Mouse (Mus musculus): ENCODE measurements at regions not wholly inside any gene's neighbourhood (a gene's known extent, or its start where the extent isn't known, plus 50 kb on each side); places are given as distances from the start of the nearest gene placed in this dataset.

DNA sequence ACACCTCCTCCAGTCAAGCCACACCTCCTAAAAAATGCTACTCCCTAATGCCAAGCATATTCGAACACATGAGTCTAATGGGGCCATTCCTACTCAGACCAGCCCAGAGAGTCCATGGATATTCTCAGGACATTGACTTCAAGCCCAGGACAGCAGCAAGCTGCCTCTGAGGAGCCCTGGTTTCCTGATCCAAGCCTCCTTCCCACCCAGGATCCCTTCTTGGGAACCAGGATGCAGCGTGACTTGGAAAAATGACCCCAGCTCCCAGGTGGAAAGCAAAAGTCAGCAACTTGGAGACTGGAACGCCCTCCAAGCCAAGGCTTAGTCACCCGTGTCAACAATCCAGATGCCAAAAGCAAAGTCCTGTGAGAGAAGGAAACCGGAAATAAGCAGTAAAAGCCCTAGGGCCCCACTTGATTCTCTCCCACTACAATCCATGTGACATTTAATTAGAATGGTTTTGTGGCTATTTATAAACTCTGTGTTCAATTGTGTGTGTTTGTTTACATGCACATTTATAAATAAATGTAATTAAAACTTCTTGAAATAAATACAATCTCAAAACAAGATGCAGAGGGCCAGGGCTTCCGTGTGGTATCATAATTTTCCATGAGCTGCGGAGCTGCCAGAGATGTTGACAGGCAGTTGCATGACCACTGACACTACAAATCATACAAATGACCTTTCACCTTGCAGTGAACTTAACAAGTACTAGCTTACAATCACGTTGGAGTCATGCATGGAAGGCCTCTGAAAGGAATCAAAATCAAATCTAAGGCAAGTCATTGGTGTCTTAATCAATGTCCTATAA, 227.2 kb downstream of the Tgfb2 start:
- no peak for TF ChIP-seq FLI1 (IDR thresholded peaks at IDR 0.05; ENCODE audit: low read length)
- TF ChIP-seq GATA1 (IDR thresholded peaks at IDR 0.05; ENCODE audit: borderline replicate concordance, low read length), result no peak
- H3K36me3 ChIP-seq (replicated peaks; ENCODE audit: low read length), result no peaks in the 10 kb centered on the region
- no peaks in the 10 kb centered on the region for H3K4me1 ChIP-seq
- H3K4me3 ChIP-seq (replicated peaks), result no peak overlapping the region
- H3K9me3 ChIP-seq, result peaks cover 29% of the 10 kb centered on the region
- H3K27me3 ChIP-seq (replicated peaks), result no peaks in the 10 kb centered on the region

GRCm38 (mm10) chr1:186474844-186475243, 230.9 kb downstream of the Tgfb2 start:
- peaks cover 44% of the 10 kb centered on the region for H3K9me3 ChIP-seq
- no peaks in the 10 kb centered on the region for H3K4me1 ChIP-seq
- TF ChIP-seq GATA1 (IDR thresholded peaks at IDR 0.05; ENCODE audit: borderline replicate concordance, low read length) (no peak), FLI1 (IDR thresholded peaks at IDR 0.05; ENCODE audit: low read length) (no peak)
- H3K27me3 ChIP-seq (replicated peaks), result no peaks in the 10 kb centered on the region
- H3K36me3 ChIP-seq (replicated peaks; ENCODE audit: low read length), result no peaks in the 10 kb centered on the region
- H3K4me3 ChIP-seq (replicated peaks), result no peak overlapping the region

GRCm38 (mm10) chr1:186474385-186474784, 231.4 kb downstream of the Tgfb2 start:
- Histone ChIP-seq H3K36me3 (replicated peaks; ENCODE audit: low read length) (no peaks in the 10 kb centered on the region), H3K27me3 (replicated peaks) (no peaks in the 10 kb centered on the region), H3K4me3 (replicated peaks) (no peak overlapping the region), H3K9me3 (peaks cover 48% of the 10 kb centered on the region), H3K4me1 (no peaks in the 10 kb centered on the region)
- TF ChIP-seq FLI1 (IDR thresholded peaks at IDR 0.05; ENCODE audit: low read length) (no peak), GATA1 (IDR thresholded peaks at IDR 0.05; ENCODE audit: borderline replicate concordance, low read length) (no peak)

DNA sequence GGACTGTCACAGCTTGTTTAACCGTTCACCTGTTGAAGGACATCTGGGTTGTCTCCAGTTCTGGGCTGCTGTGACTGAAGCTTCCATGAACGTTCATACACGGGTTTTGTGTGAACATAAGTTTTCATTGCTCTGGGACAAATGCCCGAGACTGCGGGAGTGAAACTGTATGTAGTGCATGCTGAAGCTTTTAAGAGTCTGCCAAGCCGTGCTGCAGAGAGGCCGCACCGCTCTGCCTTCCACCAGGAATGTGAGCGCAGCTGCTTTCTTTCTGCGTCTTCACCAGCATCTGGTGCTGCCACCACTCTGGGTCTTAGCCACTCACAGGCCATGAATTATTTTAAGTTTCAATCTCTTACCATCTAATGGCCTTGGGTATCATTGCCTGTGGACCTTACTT, 232.8 kb downstream of the Tgfb2 start:
- H3K4me1 ChIP-seq, result no peaks in the 10 kb centered on the region
- H3K27me3 ChIP-seq (replicated peaks), result no peaks in the 10 kb centered on the region
- peaks cover 45% of the 10 kb centered on the region for H3K9me3 ChIP-seq
- no peaks in the 10 kb centered on the region for H3K36me3 ChIP-seq (replicated peaks; ENCODE audit: low read length)
- H3K4me3 ChIP-seq (replicated peaks), result no peak overlapping the region
- TF ChIP-seq GATA1 (IDR thresholded peaks at IDR 0.05; ENCODE audit: borderline replicate concordance, low read length), result no peak

DNA sequence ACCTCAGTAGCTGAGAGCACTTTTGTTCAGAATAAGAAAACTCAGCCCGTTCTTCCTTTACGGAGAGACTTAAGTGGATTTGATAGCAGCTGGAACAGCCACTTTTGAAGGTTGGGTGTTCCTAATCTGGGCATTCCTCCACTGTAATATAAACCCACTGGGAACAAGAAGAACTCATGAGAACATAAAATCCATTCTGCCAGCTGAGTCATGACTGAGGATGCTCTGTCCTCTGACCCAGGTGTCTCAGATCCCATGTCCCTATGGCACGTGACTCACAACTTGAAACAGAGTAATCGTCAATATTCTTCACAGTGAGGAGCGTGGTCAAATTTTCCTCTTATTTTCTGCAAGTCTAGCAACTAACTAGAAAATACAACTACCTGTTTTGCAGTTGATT, 240.3 kb downstream of the Tgfb2 start:
- H3K4me1 ChIP-seq, result no peaks in the 10 kb centered on the region
- H3K9me3 ChIP-seq, result peaks cover 45% of the 10 kb centered on the region
- H3K36me3 ChIP-seq (replicated peaks; ENCODE audit: low read length), result no peaks in the 10 kb centered on the region
- no peak overlapping the region for H3K4me3 ChIP-seq (replicated peaks)
- TF ChIP-seq GATA1 (IDR thresholded peaks at IDR 0.05; ENCODE audit: borderline replicate concordance, low read length), result no peak
- TF ChIP-seq FLI1 (IDR thresholded peaks at IDR 0.05; ENCODE audit: low read length), result no peak
- H3K27me3 ChIP-seq (replicated peaks), result no peaks in the 10 kb centered on the region

GRCm38 (mm10) chr1:186460742-186461141, 245.0 kb downstream of the Tgfb2 start:
- Histone ChIP-seq H3K36me3 (replicated peaks; ENCODE audit: low read length) (no peaks in the 10 kb centered on the region), H3K4me3 (replicated peaks) (no peak overlapping the region), H3K4me1 (no peaks in the 10 kb centered on the region), H3K27me3 (replicated peaks) (no peaks in the 10 kb centered on the region), H3K9me3 (peaks cover 44% of the 10 kb centered on the region)
- no peak for TF ChIP-seq FLI1 (IDR thresholded peaks at IDR 0.05; ENCODE audit: low read length)
- no peak for TF ChIP-seq GATA1 (IDR thresholded peaks at IDR 0.05; ENCODE audit: borderline replicate concordance, low read length)

DNA sequence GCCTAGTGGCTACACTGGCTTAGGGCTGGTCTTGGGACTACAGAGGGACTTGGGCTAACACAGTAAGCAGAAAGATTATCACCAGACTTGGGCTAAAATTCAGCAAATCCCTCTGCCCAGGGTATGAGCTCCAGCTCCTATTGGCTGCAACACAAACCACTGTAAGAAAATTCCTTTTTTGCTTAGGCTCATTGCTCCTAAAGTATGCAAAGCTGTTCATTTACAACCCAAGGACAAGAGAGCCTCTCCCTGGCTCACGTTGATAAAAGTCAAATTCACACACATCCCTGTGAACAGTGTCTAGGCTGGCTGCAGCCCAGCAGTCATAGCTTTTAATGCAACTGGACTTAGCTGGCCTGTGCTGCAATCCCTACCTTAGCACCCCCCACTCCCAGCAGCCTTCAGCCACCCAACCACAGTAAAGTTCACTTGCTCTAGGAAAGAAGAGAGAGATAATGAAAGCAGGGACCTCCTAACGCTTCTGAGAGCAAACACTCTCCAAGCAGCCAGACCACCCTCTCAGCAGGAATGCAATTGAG, 247.6 kb downstream of the Tgfb2 start:
- TF ChIP-seq GATA1 (IDR thresholded peaks at IDR 0.05; ENCODE audit: borderline replicate concordance, low read length), result no peak
- TF ChIP-seq FLI1 (IDR thresholded peaks at IDR 0.05; ENCODE audit: low read length), result no peak
- Histone ChIP-seq H3K36me3 (replicated peaks; ENCODE audit: low read length) (no peaks in the 10 kb centered on the region), H3K27me3 (replicated peaks) (no peaks in the 10 kb centered on the region), H3K4me1 (no peaks in the 10 kb centered on the region), H3K9me3 (peaks cover 28% of the 10 kb centered on the region), H3K4me3 (replicated peaks) (no peak overlapping the region)

DNA sequence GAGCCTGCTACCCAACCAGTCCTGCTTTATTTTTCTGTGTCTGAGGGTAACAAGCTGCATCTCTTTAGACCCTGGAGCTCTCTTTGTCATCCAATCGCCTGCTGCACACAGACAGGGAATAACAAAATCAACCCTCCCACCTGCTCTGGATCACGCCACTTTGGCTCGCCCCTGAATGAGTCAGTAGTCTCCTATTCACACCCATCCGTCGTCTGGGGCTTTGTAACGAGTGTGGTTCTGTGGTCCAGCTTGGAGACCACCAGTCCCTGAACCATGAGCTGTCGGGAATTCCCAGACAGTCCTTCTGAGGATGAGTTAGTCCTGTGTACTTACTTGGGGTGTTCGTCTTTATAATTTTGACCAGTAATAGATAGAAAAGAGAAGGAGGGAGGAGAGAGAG, 248.7 kb downstream of the Tgfb2 start:
- peaks cover 23% of the 10 kb centered on the region for H3K9me3 ChIP-seq
- H3K36me3 ChIP-seq (replicated peaks; ENCODE audit: low read length), result no peaks in the 10 kb centered on the region
- H3K4me1 ChIP-seq, result no peaks in the 10 kb centered on the region
- no peak for TF ChIP-seq FLI1 (IDR thresholded peaks at IDR 0.05; ENCODE audit: low read length)
- no peak for TF ChIP-seq GATA1 (IDR thresholded peaks at IDR 0.05; ENCODE audit: borderline replicate concordance, low read length)
- H3K4me3 ChIP-seq (replicated peaks), result no peak overlapping the region
- H3K27me3 ChIP-seq (replicated peaks), result no peaks in the 10 kb centered on the region

- H3K4me1 ChIP-seq, result no peaks in the 10 kb centered on the region
- TF ChIP-seq FLI1 (IDR thresholded peaks at IDR 0.05; ENCODE audit: low read length), result no peak
- no peak for TF ChIP-seq GATA1 (IDR thresholded peaks at IDR 0.05; ENCODE audit: borderline replicate concordance, low read length)
- H3K4me3 ChIP-seq (replicated peaks), result no peak overlapping the region
- H3K36me3 ChIP-seq (replicated peaks; ENCODE audit: low read length), result no peaks in the 10 kb centered on the region
- peaks cover 22% of the 10 kb centered on the region for H3K9me3 ChIP-seq
- no peaks in the 10 kb centered on the region for H3K27me3 ChIP-seq (replicated peaks)
Observed at GRCm38 (mm10) chr1:186456131-186456530, 249.7 kb downstream of the Tgfb2 start.

DNA sequence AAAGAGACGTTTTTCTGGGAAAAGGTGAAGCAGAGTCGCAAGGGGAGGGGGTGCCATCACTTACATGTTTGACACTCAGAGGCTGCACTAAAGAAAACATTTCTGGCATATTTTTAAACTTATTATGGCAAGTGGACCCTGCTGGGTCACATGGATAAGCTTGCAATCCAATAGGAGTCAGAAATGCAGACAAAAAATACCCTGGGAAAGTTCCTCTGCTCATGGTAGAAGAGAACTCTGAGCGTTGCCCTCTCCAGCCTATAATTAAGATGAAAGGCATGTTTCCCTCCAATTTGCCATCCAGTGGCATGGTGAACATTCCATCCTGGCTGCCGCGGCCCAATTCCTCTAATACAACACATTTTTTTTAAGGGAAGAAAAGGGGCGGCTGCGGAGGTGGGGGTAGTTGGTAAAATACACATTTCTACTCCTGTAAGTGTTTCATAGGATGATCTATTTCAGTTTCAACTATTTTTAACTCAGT, 250.6 kb downstream of the Tgfb2 start:
- no peaks in the 10 kb centered on the region for H3K36me3 ChIP-seq (replicated peaks; ENCODE audit: low read length)
- TF ChIP-seq GATA1 (IDR thresholded peaks at IDR 0.05; ENCODE audit: borderline replicate concordance, low read length), result no peak
- no peak for TF ChIP-seq FLI1 (IDR thresholded peaks at IDR 0.05; ENCODE audit: low read length)
- no peaks in the 10 kb centered on the region for H3K27me3 ChIP-seq (replicated peaks)
- H3K9me3 ChIP-seq, result peaks cover 17% of the 10 kb centered on the region
- no peak overlapping the region for H3K4me3 ChIP-seq (replicated peaks)
- no peaks in the 10 kb centered on the region for H3K4me1 ChIP-seq

Measured in megakaryocyte, embryonic 14.5 days (primary cell).